Mouse (Mus musculus) thymus, postnatal 25 days (tissue): ENCODE results near the gene Tmub2.

ENCODE experiments used
- DNase-seq: peaks from one replicate; pipeline ENCODE4 v3.0.0; 2022

The Tmub2 gene

GRCm38 (mm10) chr11:102308979-102309378, 24.2 kb downstream of the Tmub2 start:
- DNase-seq = peak; percentile 97

GRCm38 (mm10) chr11:102309821-102310617, 25.3 kb downstream of the Tmub2 start:
- no peak for DNase-seq

GRCm38 (mm10) chr11:102310768-102311695, 26.3 kb downstream of the Tmub2 start:
- no peak for DNase-seq

GRCm38 (mm10) chr11:102311966-102312365, 27.2 kb downstream of the Tmub2 start:
- no peak for DNase-seq

GRCm38 (mm10) chr11:102312586-102312985, 27.9 kb downstream of the Tmub2 start:
- no peak for DNase-seq

- DNase-seq = no peak
Measured at GRCm38 (mm10) chr11:102314321-102314720, 29.6 kb downstream of the Tmub2 start.

GRCm38 (mm10) chr11:102315690-102316571, 31.2 kb downstream of the Tmub2 start:
- DNase-seq = peak; percentile 33

- peak; percentile 93 for DNase-seq
Measured at GRCm38 (mm10) chr11:102316572-102317297, 32.0 kb downstream of the Tmub2 start.

- no peak for DNase-seq
Measured at GRCm38 (mm10) chr11:102317298-102317900, 32.7 kb downstream of the Tmub2 start.

- DNase-seq = peak; percentile 85
Measured at GRCm38 (mm10) chr11:102317901-102318575, 33.3 kb downstream of the Tmub2 start.

GRCm38 (mm10) chr11:102318576-102319409, 34.1 kb downstream of the Tmub2 start:
- peak; percentile 75 for DNase-seq

- DNase-seq = peak; percentile 75
Measured at GRCm38 (mm10) chr11:102319410-102319792, 34.7 kb downstream of the Tmub2 start, which contains the start of gene Ubtf. TSS of gene Ubtf (minus strand) at chr11:102319742.

GRCm38 (mm10) chr11:102319941-102320685, 35.4 kb downstream of the Tmub2 start:
- DNase-seq = peak; percentile 73

GRCm38 (mm10) chr11:102320686-102321005, 35.9 kb downstream of the Tmub2 start:
- DNase-seq = no peak

GRCm38 (mm10) chr11:102321931-102322330, 37.2 kb downstream of the Tmub2 start:
- no peak for DNase-seq

GRCm38 (mm10) chr11:102323516-102323915, 38.8 kb downstream of the Tmub2 start:
- DNase-seq = no peak

- no peak for DNase-seq
Measured at GRCm38 (mm10) chr11:102327250-102327649, 42.5 kb downstream of the Tmub2 start.

- no peak for DNase-seq
Measured at GRCm38 (mm10) chr11:102327839-102328238, 43.1 kb downstream of the Tmub2 start.

GRCm38 (mm10) chr11:102329518-102329917, 44.8 kb downstream of the Tmub2 start:
- DNase-seq = no peak
